Mouse (Mus musculus): Measurements from ENCODE around the gene Itpr1. TPM values are rescaled to one million over a fixed set of nuclear protein-coding genes. Genes with fewer than 3 reads are reported as not detected.

Gene Itpr1
- polyA plus RNA-seq, 1 experiment from 2014 or later, result 15.6 TPM

DNA sequence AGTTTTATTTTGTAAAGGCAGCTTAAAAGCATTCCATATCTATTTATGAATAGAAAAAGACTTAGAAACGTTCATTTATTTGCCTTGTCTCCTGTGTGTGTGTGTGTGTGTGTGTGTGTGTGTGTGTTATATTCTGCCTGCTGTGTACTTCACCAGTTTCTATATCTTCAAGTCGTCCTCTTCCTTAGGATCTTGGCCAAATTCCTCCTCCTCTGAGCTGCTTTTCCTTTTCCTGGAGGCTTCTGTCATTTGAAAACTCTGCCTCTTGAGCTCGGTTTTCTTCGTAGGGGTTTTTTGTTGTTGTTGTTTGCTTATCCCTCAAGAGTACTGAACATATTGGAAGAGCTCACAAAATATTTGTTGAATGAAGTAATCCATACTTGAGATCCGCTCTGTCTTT is 9.5 kb downstream of the Itpr1 start:
- Histone ChIP-seq H3K4me1 (replicated peaks; ENCODE audit: control insufficient read depth, insufficient read depth, low read length) (0 out of 2 replicates have a peak, but pooled peaks cover 2% of the 10 kb centered on the region), H3K36me3 (ENCODE audit: control insufficient read depth, insufficient read depth, low read length) (no peaks in the 10 kb centered on the region), H3K4me3 (ENCODE audit: low read depth, low read length) (no peak overlapping the region), H3K9me3 (ENCODE audit: control insufficient read depth, low read length) (no peaks in the 10 kb centered on the region), H3K9ac (ENCODE audit: low read length) (no peak overlapping the region), H3K4me2 (ENCODE audit: low read length) (no peak overlapping the region), H3K27me3 (replicated peaks; ENCODE audit: control insufficient read depth, insufficient read depth, low read length) (no peaks in the 10 kb centered on the region), H3K27ac (ENCODE audit: low read depth) (no peak overlapping the region)
- ATAC-seq (replicated peaks; ENCODE audit: low FRiP score, low TSS enrichment, low read depth), result no peak
- no peak for DNase-seq (ENCODE audit: low spot score)
- WGBS, result 64% methylated on average over 5 of the region's 5 CpGs

DNA sequence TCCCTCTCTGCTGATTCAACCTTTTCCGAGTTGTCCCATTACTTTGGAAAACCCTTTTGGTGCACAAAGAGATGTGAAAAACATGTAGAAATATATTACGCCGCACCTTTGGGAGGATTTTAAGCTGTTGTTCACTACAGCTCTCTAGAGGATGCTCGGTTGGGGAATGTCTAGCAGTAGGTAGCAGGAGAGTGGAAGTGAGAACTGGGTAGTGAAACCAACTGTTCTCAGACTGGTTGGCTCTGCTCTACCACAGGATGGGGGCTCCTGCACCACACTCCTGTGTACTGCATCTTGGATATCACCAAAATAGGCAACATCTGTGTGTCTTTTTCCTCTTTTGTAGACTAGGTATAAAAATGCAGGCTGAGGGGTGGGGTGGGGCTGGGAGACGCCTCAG is 10.0 kb downstream of the Itpr1 start:
- Histone ChIP-seq H3K4me1 (replicated peaks; ENCODE audit: control insufficient read depth, insufficient read depth, low read length) (0 out of 2 replicates have a peak, but pooled peaks cover 2% of the 10 kb centered on the region), H3K4me3 (ENCODE audit: low read depth, low read length) (no peak overlapping the region), H3K9me3 (ENCODE audit: control insufficient read depth, low read length) (no peaks in the 10 kb centered on the region), H3K9ac (ENCODE audit: low read length) (no peak overlapping the region), H3K27me3 (replicated peaks; ENCODE audit: control insufficient read depth, insufficient read depth, low read length) (no peaks in the 10 kb centered on the region), H3K27ac (ENCODE audit: low read depth) (no peak overlapping the region), H3K4me2 (ENCODE audit: low read length) (no peak overlapping the region), H3K36me3 (ENCODE audit: control insufficient read depth, insufficient read depth, low read length) (no peaks in the 10 kb centered on the region)
- ATAC-seq (replicated peaks; ENCODE audit: low FRiP score, low TSS enrichment, low read depth) (no peak), DNase-seq (ENCODE audit: low spot score) (no peak)
- WGBS, result 90% methylated on average over 5 of the region's 5 CpGs

DNA sequence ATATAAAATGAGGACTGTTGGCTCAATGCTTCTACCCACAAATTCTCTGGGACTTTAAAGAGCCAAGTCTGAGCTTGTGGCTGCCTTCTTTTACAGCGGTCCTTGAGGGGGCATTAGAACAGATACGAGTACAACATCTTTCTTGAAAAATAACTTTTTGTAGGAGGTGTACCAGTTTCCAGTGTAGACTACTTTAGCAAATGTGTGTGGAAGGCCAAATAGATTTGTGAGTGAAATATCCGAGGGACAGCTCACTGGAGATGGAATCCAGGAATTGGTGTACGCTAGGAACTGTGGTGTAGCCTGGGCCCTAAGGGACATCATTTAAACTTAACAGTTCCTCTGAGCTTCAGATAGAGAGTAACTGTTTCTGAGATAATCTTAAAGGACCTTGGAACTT is 11.5 kb downstream of the Itpr1 start:
- Histone ChIP-seq H3K36me3 (ENCODE audit: control insufficient read depth, insufficient read depth, low read length) (no peaks in the 10 kb centered on the region), H3K4me1 (replicated peaks; ENCODE audit: control insufficient read depth, insufficient read depth, low read length) (0 out of 2 replicates have a peak, but pooled peaks cover 2% of the 10 kb centered on the region), H3K9ac (ENCODE audit: low read length) (no peak overlapping the region), H3K27ac (ENCODE audit: low read depth) (no peak overlapping the region), H3K4me3 (ENCODE audit: low read depth, low read length) (no peak overlapping the region), H3K27me3 (replicated peaks; ENCODE audit: control insufficient read depth, insufficient read depth, low read length) (no peaks in the 10 kb centered on the region), H3K4me2 (ENCODE audit: low read length) (no peak overlapping the region), H3K9me3 (ENCODE audit: control insufficient read depth, low read length) (no peaks in the 10 kb centered on the region)
- DNase-seq (ENCODE audit: low spot score), result no peak
- ATAC-seq (replicated peaks; ENCODE audit: low FRiP score, low TSS enrichment, low read depth), result no peak
- WGBS, result 93% methylated on average over 4 of the region's 4 CpGs

DNA sequence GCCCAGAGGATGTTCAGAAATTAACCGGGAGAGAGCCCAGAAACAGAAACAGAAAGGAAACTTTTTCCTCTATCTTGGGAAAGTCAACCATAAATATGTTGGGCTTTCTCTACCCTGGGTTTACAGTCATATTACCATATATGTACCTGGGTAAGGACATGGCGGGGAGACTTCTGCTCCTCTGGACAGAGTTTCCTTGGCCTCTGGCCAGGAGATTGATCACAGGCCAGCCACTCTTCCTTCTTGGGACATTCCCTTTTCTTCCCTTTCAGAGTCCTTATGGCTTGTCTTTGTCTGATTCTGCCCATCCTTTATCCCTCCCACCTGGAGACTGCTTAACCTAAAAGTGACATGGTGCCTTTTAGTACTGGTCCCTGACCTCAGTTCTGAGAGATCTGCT is 12.1 kb downstream of the Itpr1 start:
- Histone ChIP-seq H3K9ac (ENCODE audit: low read length) (no peak overlapping the region), H3K27ac (ENCODE audit: low read depth) (no peak overlapping the region), H3K4me1 (replicated peaks; ENCODE audit: control insufficient read depth, insufficient read depth, low read length) (0 out of 2 replicates have a peak, but pooled peaks cover 2% of the 10 kb centered on the region), H3K27me3 (replicated peaks; ENCODE audit: control insufficient read depth, insufficient read depth, low read length) (no peaks in the 10 kb centered on the region), H3K4me2 (ENCODE audit: low read length) (no peak overlapping the region), H3K36me3 (ENCODE audit: control insufficient read depth, insufficient read depth, low read length) (no peaks in the 10 kb centered on the region), H3K9me3 (ENCODE audit: control insufficient read depth, low read length) (no peaks in the 10 kb centered on the region), H3K4me3 (ENCODE audit: low read depth, low read length) (no peak overlapping the region)
- ATAC-seq (replicated peaks; ENCODE audit: low FRiP score, low TSS enrichment, low read depth), result no peak
- DNase-seq (ENCODE audit: low spot score), result no peak
- 68% methylated on average over 2 of the region's 2 CpGs for WGBS

DNA sequence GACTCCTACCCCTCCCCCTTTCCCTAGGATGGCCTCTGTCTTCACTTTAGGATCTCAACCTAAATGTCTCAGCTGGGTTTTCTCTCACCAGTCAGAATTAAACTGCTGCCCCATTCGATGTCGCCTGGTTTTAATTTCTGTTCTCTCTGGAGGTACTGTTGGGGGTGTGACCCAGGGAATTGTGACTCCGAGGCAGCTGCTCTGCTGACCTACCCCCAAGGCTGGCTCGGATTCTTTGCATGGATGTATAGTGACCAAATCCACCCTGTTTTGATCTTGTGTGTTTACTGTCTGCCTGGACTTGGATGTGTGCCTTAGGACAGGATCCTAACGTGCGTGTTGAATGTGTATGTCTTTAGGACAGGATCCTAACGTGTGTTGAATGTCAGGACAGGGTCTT is 13.3 kb downstream of the Itpr1 start:
- no peak overlapping the region for H3K4me2 ChIP-seq (ENCODE audit: low read length)
- H3K27me3 ChIP-seq (replicated peaks; ENCODE audit: control insufficient read depth, insufficient read depth, low read length), result no peaks in the 10 kb centered on the region
- 0 out of 2 replicates have a peak, but pooled peaks cover 2% of the 10 kb centered on the region for H3K4me1 ChIP-seq (replicated peaks; ENCODE audit: control insufficient read depth, insufficient read depth, low read length)
- no peaks in the 10 kb centered on the region for H3K36me3 ChIP-seq (ENCODE audit: control insufficient read depth, insufficient read depth, low read length)
- DNase-seq (ENCODE audit: low spot score) (no peak), ATAC-seq (replicated peaks; ENCODE audit: low FRiP score, low TSS enrichment, low read depth) (no peak)
- no peak overlapping the region for H3K27ac ChIP-seq (ENCODE audit: low read depth)
- H3K4me3 ChIP-seq (ENCODE audit: low read depth, low read length), result no peak overlapping the region
- no peak overlapping the region for H3K9ac ChIP-seq (ENCODE audit: low read length)
- 54% methylated on average over 7 of the region's 7 CpGs for WGBS
- no peaks in the 10 kb centered on the region for H3K9me3 ChIP-seq (ENCODE audit: control insufficient read depth, low read length)

DNA sequence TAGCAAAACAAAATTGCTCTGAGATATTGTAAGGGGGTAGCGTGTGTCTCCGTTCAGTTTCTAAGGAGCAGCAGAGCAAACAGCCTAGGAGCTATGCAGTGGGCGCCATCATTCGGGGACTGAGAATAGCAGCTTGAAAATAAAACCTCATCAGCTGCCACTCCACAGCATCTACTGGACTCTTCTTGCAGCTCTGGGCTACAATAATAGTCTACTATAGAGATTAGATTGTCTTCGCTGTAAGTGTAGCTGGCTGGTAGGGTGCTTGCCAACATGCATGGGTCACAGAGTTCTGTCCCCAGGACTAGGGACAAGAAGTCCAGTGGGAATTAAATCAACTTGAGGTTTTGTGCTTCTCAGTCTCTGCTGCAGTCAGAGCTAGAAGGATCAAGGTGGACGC is 14.6 kb downstream of the Itpr1 start:
- no peak overlapping the region for H3K4me3 ChIP-seq (ENCODE audit: low read depth, low read length)
- DNase-seq (ENCODE audit: low spot score), result no peak
- H3K27ac ChIP-seq (ENCODE audit: low read depth), result no peak overlapping the region
- H3K27me3 ChIP-seq (replicated peaks; ENCODE audit: control insufficient read depth, insufficient read depth, low read length), result no peaks in the 10 kb centered on the region
- no peaks in the 10 kb centered on the region for H3K36me3 ChIP-seq (ENCODE audit: control insufficient read depth, insufficient read depth, low read length)
- H3K4me2 ChIP-seq (ENCODE audit: low read length), result no peak overlapping the region
- no peak overlapping the region for H3K9ac ChIP-seq (ENCODE audit: low read length)
- 91% methylated on average over 6 of the region's 6 CpGs for WGBS
- no peak for ATAC-seq (replicated peaks; ENCODE audit: low FRiP score, low TSS enrichment, low read depth)
- H3K4me1 ChIP-seq (replicated peaks; ENCODE audit: control insufficient read depth, insufficient read depth, low read length), result 0 out of 2 replicates have a peak, but pooled peaks cover 2% of the 10 kb centered on the region
- no peaks in the 10 kb centered on the region for H3K9me3 ChIP-seq (ENCODE audit: control insufficient read depth, low read length)

DNA sequence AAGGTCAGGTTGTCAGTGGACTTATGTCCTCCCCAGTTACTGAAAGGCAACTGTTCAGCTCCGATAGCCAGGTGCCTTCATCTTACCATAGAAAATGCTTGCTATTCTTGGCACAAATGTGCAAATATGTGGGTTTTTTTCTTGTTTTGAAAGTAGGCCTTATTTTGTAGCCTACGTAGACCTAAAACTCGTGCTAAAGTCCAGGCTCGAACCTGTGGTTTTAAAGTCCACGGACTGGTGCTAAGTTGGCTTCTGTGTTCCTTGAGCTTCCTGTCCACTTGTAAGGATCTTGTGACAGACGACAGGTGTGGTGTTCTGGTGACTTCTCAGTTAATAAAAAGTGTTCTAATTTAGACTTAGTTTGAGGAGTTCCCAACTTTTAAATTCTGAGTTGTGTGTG is 15.2 kb downstream of the Itpr1 start:
- ATAC-seq (replicated peaks; ENCODE audit: low FRiP score, low TSS enrichment, low read depth) (no peak), DNase-seq (ENCODE audit: low spot score) (no peak)
- no peaks in the 10 kb centered on the region for H3K36me3 ChIP-seq (ENCODE audit: control insufficient read depth, insufficient read depth, low read length)
- H3K4me2 ChIP-seq (ENCODE audit: low read length), result no peak overlapping the region
- H3K9me3 ChIP-seq (ENCODE audit: control insufficient read depth, low read length), result no peaks in the 10 kb centered on the region
- H3K4me1 ChIP-seq (replicated peaks; ENCODE audit: control insufficient read depth, insufficient read depth, low read length), result 0 out of 2 replicates have a peak, but pooled peaks cover 2% of the 10 kb centered on the region
- no peak overlapping the region for H3K27ac ChIP-seq (ENCODE audit: low read depth)
- no peak overlapping the region for H3K4me3 ChIP-seq (ENCODE audit: low read depth, low read length)
- H3K9ac ChIP-seq (ENCODE audit: low read length), result no peak overlapping the region
- WGBS, result 69% methylated on average over 6 of the region's 6 CpGs
- H3K27me3 ChIP-seq (replicated peaks; ENCODE audit: control insufficient read depth, insufficient read depth, low read length), result no peaks in the 10 kb centered on the region

DNA sequence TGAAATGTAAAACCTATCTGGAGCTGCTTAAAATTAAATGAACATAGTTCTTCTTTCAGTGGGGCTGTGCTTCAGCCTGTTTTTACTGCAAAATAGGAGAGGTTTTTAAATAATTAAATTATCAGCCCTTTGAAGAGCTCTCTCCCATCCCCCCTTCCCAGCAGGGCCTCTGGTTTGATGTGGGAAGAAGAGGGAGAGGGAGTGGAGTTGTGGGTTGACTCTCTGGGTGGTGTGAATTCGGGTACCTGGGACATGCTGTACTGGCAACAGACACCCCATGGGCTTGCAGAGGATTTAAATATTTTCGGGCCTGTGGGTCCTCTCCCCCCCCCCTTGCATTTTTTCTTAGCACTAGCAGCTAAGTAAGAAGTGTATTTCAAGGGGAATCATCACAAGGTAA is 15.7 kb downstream of the Itpr1 start:
- no peaks in the 10 kb centered on the region for H3K36me3 ChIP-seq (ENCODE audit: control insufficient read depth, insufficient read depth, low read length)
- H3K9me3 ChIP-seq (ENCODE audit: control insufficient read depth, low read length), result no peaks in the 10 kb centered on the region
- no peak overlapping the region for H3K4me2 ChIP-seq (ENCODE audit: low read length)
- H3K4me1 ChIP-seq (replicated peaks; ENCODE audit: control insufficient read depth, insufficient read depth, low read length), result 0 out of 2 replicates have a peak, but pooled peaks cover 2% of the 10 kb centered on the region
- no peak for DNase-seq (ENCODE audit: low spot score)
- no peak overlapping the region for H3K27ac ChIP-seq (ENCODE audit: low read depth)
- WGBS, result 34% methylated on average over 2 of the region's 2 CpGs
- H3K9ac ChIP-seq (ENCODE audit: low read length), result no peak overlapping the region
- ATAC-seq (replicated peaks; ENCODE audit: low FRiP score, low TSS enrichment, low read depth), result no peak
- H3K4me3 ChIP-seq (ENCODE audit: low read depth, low read length), result no peak overlapping the region
- H3K27me3 ChIP-seq (replicated peaks; ENCODE audit: control insufficient read depth, insufficient read depth, low read length), result no peaks in the 10 kb centered on the region

DNA sequence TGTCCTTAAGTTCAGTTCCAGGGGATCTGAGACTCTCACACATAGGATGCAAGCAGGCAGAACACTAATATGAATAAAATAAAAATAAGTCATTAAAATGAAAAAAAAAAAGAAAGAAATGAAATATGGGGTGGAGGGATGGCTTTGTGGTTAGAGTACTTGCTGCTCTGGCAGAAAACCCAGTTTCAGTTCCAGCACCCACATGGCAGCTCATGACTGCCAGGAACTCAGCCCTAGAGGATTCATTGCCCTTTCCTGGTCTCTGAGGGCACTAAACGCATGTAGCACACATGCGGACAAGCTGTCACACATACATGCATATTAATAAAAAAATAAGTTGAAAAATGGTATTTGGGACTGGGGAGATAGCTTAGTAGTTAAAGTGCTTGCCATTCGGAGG is 17.7 kb downstream of the Itpr1 start:
- 92% methylated on average over 3 of the region's 3 CpGs for WGBS
- no peak overlapping the region for H3K4me3 ChIP-seq (ENCODE audit: low read depth, low read length)

More for the DNA sequence above, 17.7 kb downstream of the Itpr1 start:
- Histone ChIP-seq H3K9me3 (ENCODE audit: control insufficient read depth, low read length) (no peaks in the 10 kb centered on the region), H3K4me2 (ENCODE audit: low read length) (no peak overlapping the region), H3K27ac (ENCODE audit: low read depth) (no peak overlapping the region), H3K4me1 (replicated peaks; ENCODE audit: control insufficient read depth, insufficient read depth, low read length) (peaks cover 9% of the 10 kb centered on the region; the same call in 1 of the 2 replicates), H3K36me3 (ENCODE audit: control insufficient read depth, insufficient read depth, low read length) (no peaks in the 10 kb centered on the region), H3K9ac (ENCODE audit: low read length) (no peak overlapping the region), H3K27me3 (replicated peaks; ENCODE audit: control insufficient read depth, insufficient read depth, low read length) (no peaks in the 10 kb centered on the region)
- DNase-seq (ENCODE audit: low spot score) (no peak), ATAC-seq (replicated peaks; ENCODE audit: low FRiP score, low TSS enrichment, low read depth) (no peak)

All from intestine, embryonic 14.5 days (tissue).